Mouse (Mus musculus) CH12.LX (cell line): ENCODE data around the gene Daam1. TPM values are rescaled to one million over a fixed set of nuclear protein-coding genes. Genes with fewer than 3 reads are reported as not detected.

Experiments
- DNase-seq: peaks from one replicate; pipeline ENCODE4 v3.0.0-alpha.2; 2013; ENCODE audit errors: extremely low read depth
- H3K27ac ChIP-seq: 2 replicates; pipeline ENCODE4 v1.5.1; 2012; ENCODE audit warnings: low read depth, mild to moderate bottlenecking, control low read depth, moderate library complexity; ENCODE audit not compliant: insufficient read depth
- H3K27me3 ChIP-seq: replicated peaks from 2 replicates; pipeline ENCODE3; 2012; ENCODE audit warnings: inconsistent platforms
- H3K36me3 ChIP-seq, 2 experiments: replicated peaks in 1 of 2; 2 replicates each; pipeline versions ENCODE3 to v1.6.1; 2012; ENCODE audit warnings: inconsistent platforms in 1 of 2, low read length in 1 of 2, mild to moderate bottlenecking in 1 of 2, mixed read lengths in 1 of 2, moderate library complexity in 1 of 2; ENCODE audit not compliant: control insufficient read depth in 1 of 2, insufficient read depth in 1 of 2
- H3K4me1 ChIP-seq, 2 experiments: 2 replicates each; pipeline ENCODE4 v1.6.1; 2012; ENCODE audit warnings: inconsistent platforms in 1 of 2, moderate library complexity in 1 of 2; ENCODE audit not compliant: insufficient read depth in 2 of 2, control insufficient read depth in 1 of 2
- H3K4me2 ChIP-seq: 2 replicates; pipeline ENCODE4 v1.6.1; 2012; ENCODE audit warnings: low read depth, mild to moderate bottlenecking, control low read depth; ENCODE audit not compliant: poor library complexity, insufficient read depth, severe bottlenecking
- H3K4me3 ChIP-seq, 3 experiments: fragments of 150-350 bp in 1 of 3; sonication (generic) in 1 of 3; replicated peaks in 1 of 3; 2 replicates each; pipeline versions ENCODE3 to v1.5.1; 2011 to 2012; ENCODE audit warnings: low read depth in 2 of 3, low read length in 2 of 3, mild to moderate bottlenecking in 2 of 3, moderate library complexity in 2 of 3, control low read depth in 1 of 3, improper control_type of control experiment in 1 of 3, inconsistent platforms in 1 of 3, mixed read lengths in 1 of 3; ENCODE audit not compliant: poor library complexity in 1 of 3
- H3K79me2 ChIP-seq: replicated peaks from 2 replicates; pipeline ENCODE4 v1.6.1; 2012; ENCODE audit warnings: mild to moderate bottlenecking, moderate library complexity; ENCODE audit not compliant: control insufficient read depth, poor library complexity, insufficient read depth, severe bottlenecking; ENCODE audit errors: extremely low read depth
- H3K9ac ChIP-seq: 2 replicates; pipeline ENCODE4 v1.6.1; 2012; ENCODE audit warnings: low read depth, mild to moderate bottlenecking, control low read depth, moderate library complexity; ENCODE audit not compliant: insufficient read depth
- H3K9me3 ChIP-seq: replicated peaks from 2 replicates; pipeline ENCODE3; 2012; ENCODE audit warnings: low read length, inconsistent platforms, mixed read lengths
- BHLHE40 ChIP-seq: IDR thresholded peaks from 2 replicates; pipeline ENCODE4 v1.6.1; 2011; ENCODE audit warnings: mild to moderate bottlenecking, low read depth, low read length, improper control_type of control experiment
- CHD2 ChIP-seq: IDR thresholded peaks from 2 replicates; pipeline ENCODE4 v1.6.1; 2011; ENCODE audit warnings: low read length, improper control_type of control experiment
- IRF4 ChIP-seq: IDR thresholded peaks from 2 replicates; pipeline ENCODE4 v1.6.1; 2014; ENCODE audit warnings: low read depth, mild to moderate bottlenecking, inconsistent platforms, low read length, improper control_type of control experiment
- JUND ChIP-seq: conservative IDR thresholded peaks from 2 replicates; pipeline ENCODE4 v1.6.1; 2011; ENCODE audit warnings: low read depth, low read length, improper control_type of control experiment
- MYC ChIP-seq: IDR thresholded peaks from 2 replicates; pipeline ENCODE4 v1.6.1; 2011; ENCODE audit warnings: low read depth, mild to moderate bottlenecking, improper control_type of control experiment, low read length
- POLR2AphosphoS2 ChIP-seq: IDR thresholded peaks from 2 replicates; pipeline ENCODE4 v1.6.1; 2011; ENCODE audit warnings: low read depth, low read length, improper control_type of control experiment
- UBTF ChIP-seq: IDR thresholded peaks from 2 replicates; pipeline ENCODE4 v1.6.1; 2012; ENCODE audit warnings: low read depth, mild to moderate bottlenecking, inconsistent platforms, low read length, improper control_type of control experiment, moderate library complexity
- ZC3H11A ChIP-seq: IDR thresholded peaks from 2 replicates; pipeline ENCODE4 v1.6.1; 2012; ENCODE audit warnings: low read depth, mild to moderate bottlenecking, inconsistent platforms, low read length, improper control_type of control experiment
- dilution Hi-C: fragments of 300-500 bp; cut with MboI; formaldehyde crosslinking; loops from 2 replicates; pipeline ENCODE4 v1.14.3; 2020; ENCODE audit warnings: low sequenced_read_pairs; ENCODE audit not compliant: extremely low pct_unique_long_range_greater_than_20kb, extremely low pct_ligation_motif_present
- in situ Hi-C: fragments of 300-500 bp; cut with MboI; formaldehyde crosslinking; loops from 3 replicates; pipeline ENCODE4 v1.14.3; 2019; ENCODE audit warnings: low sequenced_read_pairs, low pct_ligation_motif_present, low pct_unique_long_range_greater_than_20kb, mixed read lengths
- polyA plus RNA-seq: library from polyadenylated mRNA; unstranded; fragments of >175 nt; gene quantifications from 2 replicates; pipeline ENCODE4 v1.2.1, GENCODE M21; 2012; ENCODE audit warnings: low read depth; ENCODE audit not compliant: insufficient read length
- total RNA-seq, 2 experiments: library from RNA; depleted of rRNA; stranded (reverse); fragments of 300-350 nt in 1 of 2; fragments of >200 nt in 1 of 2; gene quantifications; 2 replicates each; pipeline ENCODE4 v1.2.3; 2012 to 2014

Gene Daam1
- total and polyA plus RNA-seq, 3 experiments = 10.7 to 27.9 (median 23.6) TPM

DNA sequence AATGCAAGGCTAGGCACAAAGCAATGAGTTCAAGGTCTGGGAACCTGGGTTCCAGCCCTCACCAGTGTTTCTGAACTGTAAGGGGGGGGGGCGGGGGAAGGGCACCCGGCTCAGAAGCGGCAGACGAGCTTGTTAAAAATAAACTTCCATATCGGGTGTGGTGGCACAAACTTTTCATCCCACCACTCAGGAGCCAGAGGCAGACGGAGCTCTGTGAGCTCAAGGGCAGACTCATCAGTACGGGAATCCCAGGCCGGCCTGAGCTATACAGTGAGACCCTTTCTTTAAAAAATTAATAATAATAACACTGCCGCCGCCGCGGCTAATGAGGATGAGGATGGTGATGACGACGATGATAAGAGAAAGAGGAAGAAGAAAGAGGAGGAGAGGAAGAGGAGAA lies 18.3 kb upstream of the Daam1 start:
- Histone ChIP-seq H3K36me3 (no peaks in the 10 kb centered on the region), H3K79me2 (no peaks in the 10 kb centered on the region), H3K4me3 (no peak overlapping the region), H3K27ac (no peak overlapping the region), H3K4me1 (no peaks in the 10 kb centered on the region; a peak in 1 of 4 replicates), H3K9me3 (no peaks in the 10 kb centered on the region), H3K4me2 (peak overlapping the region; percentile 84), H3K27me3 (no peaks in the 10 kb centered on the region), H3K9ac (peak overlapping the region; percentile 36; the same call in 1 of the 2 replicates)
- no peak for DNase-seq
- dilution Hi-C loops (no loop called here), in situ Hi-C loops (no loop called here)
- no peak for TF ChIP-seq POLR2AphosphoS2
- no peak for TF ChIP-seq JUND
- TF ChIP-seq IRF4 = no peak
- TF ChIP-seq CHD2 = peak; percentile 32; the same call in 1 of the 2 replicates
- no peak for TF ChIP-seq ZC3H11A
- TF ChIP-seq BHLHE40 = 0 out of 2 replicates have a peak, but pooled peaks have one; percentile 2

GRCm38 (mm10) chr12:71813251-71813650 lies 17.6 kb upstream of the Daam1 start:
- in situ Hi-C loops = no loop called here
- no peak overlapping the region for H3K27ac ChIP-seq
- no peak for DNase-seq
- no peaks in the 10 kb centered on the region for H3K79me2 ChIP-seq
- H3K4me1 ChIP-seq = no peaks in the 10 kb centered on the region; a peak in 1 of 4 replicates
- dilution Hi-C loops = no loop called here
- H3K9me3 ChIP-seq = no peaks in the 10 kb centered on the region
- no peaks in the 10 kb centered on the region for H3K36me3 ChIP-seq
- no peak for TF ChIP-seq UBTF
- H3K4me2 ChIP-seq = no peak overlapping the region
- no peaks in the 10 kb centered on the region for H3K27me3 ChIP-seq
- no peak overlapping the region for H3K4me3 ChIP-seq
- no peak overlapping the region for H3K9ac ChIP-seq

DNA sequence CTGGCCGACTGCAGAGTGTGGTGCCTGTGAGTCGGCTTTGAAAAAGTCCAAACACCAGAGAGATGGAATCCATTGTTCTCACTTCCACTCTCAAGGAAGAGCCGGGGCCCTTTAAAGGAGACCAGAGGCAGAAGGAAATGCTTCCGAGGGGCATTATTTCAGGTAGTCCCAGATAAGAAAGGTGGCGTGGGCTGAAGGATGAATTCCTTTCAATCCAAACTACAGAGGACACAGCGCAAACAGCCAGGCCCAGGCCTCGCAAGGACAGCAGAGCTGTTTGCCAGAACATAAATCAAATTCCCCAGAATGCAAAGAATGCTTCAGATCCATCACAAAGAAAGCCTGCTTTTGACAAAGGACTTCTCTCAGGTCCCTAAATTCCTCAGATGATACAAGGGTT lies 17.1 kb upstream of the Daam1 start:
- no peak for TF ChIP-seq MYC
- H3K27me3 ChIP-seq = no peaks in the 10 kb centered on the region
- no peaks in the 10 kb centered on the region for H3K9me3 ChIP-seq
- dilution Hi-C loops (no loop called here), in situ Hi-C loops (no loop called here)
- H3K36me3 ChIP-seq = no peaks in the 10 kb centered on the region
- no peak for DNase-seq
- H3K27ac ChIP-seq = no peak overlapping the region
- no peaks in the 10 kb centered on the region for H3K79me2 ChIP-seq
- H3K4me2 ChIP-seq = no peak overlapping the region
- H3K4me3 ChIP-seq = no peak overlapping the region
- no peaks in the 10 kb centered on the region; a peak in 1 of 4 replicates for H3K4me1 ChIP-seq
- no peak overlapping the region for H3K9ac ChIP-seq
